Mouse (Mus musculus): Measurements from ENCODE around the gene Fos. TPM values are rescaled to one million over a fixed set of nuclear protein-coding genes. Genes with fewer than 3 reads are reported as not detected.

The Fos gene
- polyA plus RNA-seq, 1 experiment from 2014 or later = 4.9 TPM

DNA sequence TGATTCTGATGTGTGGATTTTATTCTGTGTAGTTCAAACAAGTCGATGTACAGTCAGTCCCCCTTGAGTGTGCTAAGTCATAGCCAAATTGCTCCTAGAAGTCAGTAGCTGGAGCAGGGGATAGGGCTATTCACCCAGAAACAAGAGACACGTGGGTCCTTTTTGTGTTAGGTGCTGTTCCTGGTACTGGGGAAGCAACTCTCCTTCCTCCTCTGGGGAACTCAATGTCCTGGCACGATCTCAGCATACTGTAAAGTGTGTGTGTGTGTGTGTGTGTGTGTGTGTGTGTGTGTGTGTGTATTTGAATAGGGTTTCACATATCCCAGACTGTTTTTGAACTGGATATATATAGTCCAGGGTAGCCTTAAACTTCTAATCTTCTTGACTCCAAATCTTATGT is 8.8 kb upstream of the Fos start:
- Histone ChIP-seq H3K36me3 (no peaks in the 10 kb centered on the region), H3K4me3 (replicated peaks) (no peak overlapping the region), H3K4me2 (replicated peaks) (no peak overlapping the region), H3K9me3 (no peaks in the 10 kb centered on the region), H3K4me1 (replicated peaks) (peaks cover 17% of the 10 kb centered on the region), H3K27ac (no peak overlapping the region), H3K9ac (no peak overlapping the region), H3K27me3 (replicated peaks) (no peaks in the 10 kb centered on the region)
- WGBS = 66% methylated on average over 3 of the region's 3 CpGs
- no peak for ATAC-seq

GRCm38 (mm10) chr12:85467854-85468253 is 5.8 kb upstream of the Fos start:
- Histone ChIP-seq H3K4me1 (replicated peaks) (peaks cover 21% of the 10 kb centered on the region), H3K9ac (no peak overlapping the region), H3K27me3 (replicated peaks) (no peaks in the 10 kb centered on the region), H3K4me2 (replicated peaks) (no peak overlapping the region), H3K9me3 (no peaks in the 10 kb centered on the region), H3K36me3 (no peaks in the 10 kb centered on the region), H3K27ac (no peak overlapping the region), H3K4me3 (replicated peaks) (no peak overlapping the region)
- no peak for ATAC-seq
- 68% methylated on average over 14 of the region's 14 CpGs for WGBS

- Histone ChIP-seq H3K9me3 (no peaks in the 10 kb centered on the region), H3K36me3 (no peaks in the 10 kb centered on the region), H3K4me1 (replicated peaks) (peaks cover 23% of the 10 kb centered on the region), H3K9ac (no peak overlapping the region), H3K27ac (0 out of 2 replicates have a peak overlapping the region, but pooled peaks have one; percentile 9), H3K4me2 (replicated peaks) (no peak overlapping the region), H3K4me3 (replicated peaks) (no peak overlapping the region), H3K27me3 (replicated peaks) (no peaks in the 10 kb centered on the region)
- WGBS = 80% methylated on average over 12 of the region's 12 CpGs
- no peak for ATAC-seq
Measured at GRCm38 (mm10) chr12:85468666-85469065, 5.0 kb upstream of the Fos start.

DNA sequence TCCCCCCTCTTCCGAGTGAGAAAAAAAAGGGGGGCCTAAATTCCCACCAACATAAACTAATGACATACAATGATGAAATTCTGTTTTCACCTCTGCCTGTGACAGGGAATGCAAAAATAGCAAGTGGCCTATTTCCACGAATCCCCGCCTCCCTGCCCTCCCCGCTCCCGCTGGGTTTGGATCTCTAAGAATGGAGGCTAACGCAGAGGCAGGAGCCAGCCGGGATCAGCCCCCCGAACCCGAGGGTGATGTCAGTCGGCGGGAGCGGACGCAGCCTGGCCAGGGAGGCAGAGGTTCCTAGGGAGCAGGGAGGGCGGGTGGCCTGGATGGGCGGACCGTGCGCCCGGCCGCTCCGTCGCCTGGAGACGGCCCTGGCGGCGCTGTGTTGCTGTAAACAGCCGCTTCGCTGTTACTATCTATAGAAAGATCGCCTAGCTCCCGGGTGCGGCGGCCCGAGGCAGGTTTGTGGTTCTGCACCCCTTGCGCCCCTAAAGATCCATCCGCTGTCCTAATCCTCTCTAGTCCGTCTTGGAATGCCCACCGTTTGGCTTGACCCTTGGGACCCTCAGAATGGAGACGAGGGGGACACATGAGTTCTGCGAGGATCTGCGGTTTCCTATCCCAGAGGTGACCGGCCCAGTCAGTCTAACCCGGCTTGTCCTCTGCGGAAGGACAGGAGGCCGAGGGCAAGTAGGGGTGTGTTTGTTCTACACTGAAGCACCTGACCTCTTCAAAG is 1.6 kb upstream of the Fos start:
- peaks cover 37% of the 10 kb centered on the region for H3K4me1 ChIP-seq (replicated peaks)
- H3K36me3 ChIP-seq = no peaks in the 10 kb centered on the region
- peak overlapping the region; percentile 58 for H3K4me3 ChIP-seq (replicated peaks)
- WGBS = under 1% methylated on average over 42 of the region's 42 CpGs
- H3K9me3 ChIP-seq = no peaks in the 10 kb centered on the region
- H3K4me2 ChIP-seq (replicated peaks) = peak overlapping the region; percentile 99
- ATAC-seq = peak; percentile 67
- peak overlapping the region; percentile 81 for H3K27ac ChIP-seq
- peak overlapping the region; percentile 39 for H3K9ac ChIP-seq
- peaks cover 9% of the 10 kb centered on the region for H3K27me3 ChIP-seq (replicated peaks)

DNA sequence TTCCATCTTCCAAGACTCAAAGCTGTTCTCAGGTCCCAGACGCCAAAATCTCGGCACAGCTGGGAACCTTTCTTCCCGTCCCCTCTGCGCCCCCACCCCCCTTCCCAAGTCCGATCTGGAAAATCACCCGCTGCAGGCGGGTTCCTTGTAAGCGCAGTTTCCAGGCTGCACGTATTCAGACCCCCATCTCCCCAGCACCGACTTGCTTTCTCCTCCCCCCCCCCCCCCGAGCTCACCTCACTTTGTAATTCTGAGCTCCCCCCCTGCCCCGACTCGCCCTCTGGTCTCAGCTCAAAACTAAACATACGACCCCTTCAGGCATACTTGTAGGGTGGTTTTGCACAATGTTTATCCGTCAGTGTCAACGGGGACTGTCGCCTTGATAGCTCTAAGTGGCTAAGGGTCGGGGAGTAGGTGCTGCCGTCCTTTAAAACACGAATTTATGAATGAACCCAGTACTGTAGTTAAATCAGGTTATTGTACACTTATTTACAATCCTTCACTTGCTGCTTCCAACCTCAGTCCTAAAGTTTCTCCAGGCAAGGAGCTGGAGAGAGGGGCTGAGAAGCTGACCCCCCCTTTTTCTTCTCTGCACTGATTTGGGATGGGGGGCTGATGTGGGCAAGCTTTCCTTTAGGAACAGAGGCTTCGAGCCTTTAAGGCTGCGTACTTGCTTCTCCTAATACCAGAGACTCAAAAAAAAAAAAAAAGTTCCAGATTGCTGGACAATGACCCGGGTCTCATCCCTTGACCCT is 857 bp upstream of the Fos start:
- under 1% methylated on average over 22 of the region's 23 CpGs for WGBS
- peak overlapping the region; percentile 52 for H3K9ac ChIP-seq
- ATAC-seq = peak; percentile 2

GRCm38 (mm10) chr12:85474298-85475231 is 875 bp downstream of the Fos start:
- ATAC-seq = peak; percentile 30
- H3K27me3 ChIP-seq (replicated peaks) = peaks cover 9% of the 10 kb centered on the region
- WGBS = under 1% methylated on average over 49 of the region's 49 CpGs

More for the DNA sequence above, 857 bp upstream of the Fos start:
- peaks cover 9% of the 10 kb centered on the region for H3K27me3 ChIP-seq (replicated peaks)
- no peaks in the 10 kb centered on the region for H3K9me3 ChIP-seq
- H3K4me2 ChIP-seq (replicated peaks) = peak overlapping the region; percentile 99
- peaks cover 32% of the 10 kb centered on the region for H3K4me1 ChIP-seq (replicated peaks)
- no peaks in the 10 kb centered on the region for H3K36me3 ChIP-seq
- H3K27ac ChIP-seq = peak overlapping the region; percentile 81
- peak overlapping the region; percentile 58 for H3K4me3 ChIP-seq (replicated peaks)

DNA sequence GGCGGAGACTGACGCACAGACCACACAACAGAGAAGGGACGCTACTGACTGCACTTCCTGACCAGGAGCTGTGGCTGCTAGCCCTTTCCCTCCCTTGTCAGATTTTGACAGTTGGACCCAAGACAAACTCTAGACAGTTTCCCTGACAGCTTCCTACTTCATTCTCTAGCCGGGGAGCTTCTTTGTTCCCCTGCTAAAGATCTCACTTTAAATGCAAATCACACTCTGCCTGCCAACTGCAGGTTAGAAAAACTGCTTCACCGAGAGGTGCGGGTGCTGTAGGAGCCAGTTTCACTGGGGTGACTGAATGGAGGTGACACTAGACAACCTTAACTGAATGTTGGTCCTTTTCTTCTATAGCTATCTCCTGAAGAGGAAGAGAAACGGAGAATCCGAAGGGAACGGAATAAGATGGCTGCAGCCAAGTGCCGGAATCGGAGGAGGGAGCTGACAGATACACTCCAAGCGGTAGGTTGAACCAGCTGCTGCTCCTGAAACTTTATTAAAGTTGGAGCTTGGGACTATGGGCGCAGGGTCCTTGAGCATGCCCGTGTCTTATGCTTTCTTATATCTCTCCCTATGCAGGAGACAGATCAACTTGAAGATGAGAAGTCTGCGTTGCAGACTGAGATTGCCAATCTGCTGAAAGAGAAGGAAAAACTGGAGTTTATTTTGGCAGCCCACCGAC is 1.7 kb downstream of the Fos start:
- Histone ChIP-seq H3K27ac (no peak overlapping the region), H3K27me3 (replicated peaks) (peaks cover 9% of the 10 kb centered on the region), H3K4me1 (replicated peaks) (peaks cover 32% of the 10 kb centered on the region), H3K9ac (peak overlapping the region; percentile 52; the same call in 1 of the 2 replicates), H3K4me3 (replicated peaks) (peak overlapping the region; percentile 58), H3K9me3 (no peaks in the 10 kb centered on the region), H3K4me2 (replicated peaks) (peak overlapping the region; percentile 99), H3K36me3 (no peaks in the 10 kb centered on the region)
- WGBS = 21% methylated on average over 14 of the region's 16 CpGs
- ATAC-seq = no peak

More at GRCm38 (mm10) chr12:85474298-85475231, 875 bp downstream of the Fos start:
- Histone ChIP-seq H3K4me1 (replicated peaks) (peaks cover 32% of the 10 kb centered on the region), H3K9me3 (no peaks in the 10 kb centered on the region), H3K4me2 (replicated peaks) (peak overlapping the region; percentile 99), H3K4me3 (replicated peaks) (peak overlapping the region; percentile 58), H3K36me3 (no peaks in the 10 kb centered on the region), H3K27ac (peak overlapping the region; percentile 46), H3K9ac (peak overlapping the region; percentile 52)

DNA sequence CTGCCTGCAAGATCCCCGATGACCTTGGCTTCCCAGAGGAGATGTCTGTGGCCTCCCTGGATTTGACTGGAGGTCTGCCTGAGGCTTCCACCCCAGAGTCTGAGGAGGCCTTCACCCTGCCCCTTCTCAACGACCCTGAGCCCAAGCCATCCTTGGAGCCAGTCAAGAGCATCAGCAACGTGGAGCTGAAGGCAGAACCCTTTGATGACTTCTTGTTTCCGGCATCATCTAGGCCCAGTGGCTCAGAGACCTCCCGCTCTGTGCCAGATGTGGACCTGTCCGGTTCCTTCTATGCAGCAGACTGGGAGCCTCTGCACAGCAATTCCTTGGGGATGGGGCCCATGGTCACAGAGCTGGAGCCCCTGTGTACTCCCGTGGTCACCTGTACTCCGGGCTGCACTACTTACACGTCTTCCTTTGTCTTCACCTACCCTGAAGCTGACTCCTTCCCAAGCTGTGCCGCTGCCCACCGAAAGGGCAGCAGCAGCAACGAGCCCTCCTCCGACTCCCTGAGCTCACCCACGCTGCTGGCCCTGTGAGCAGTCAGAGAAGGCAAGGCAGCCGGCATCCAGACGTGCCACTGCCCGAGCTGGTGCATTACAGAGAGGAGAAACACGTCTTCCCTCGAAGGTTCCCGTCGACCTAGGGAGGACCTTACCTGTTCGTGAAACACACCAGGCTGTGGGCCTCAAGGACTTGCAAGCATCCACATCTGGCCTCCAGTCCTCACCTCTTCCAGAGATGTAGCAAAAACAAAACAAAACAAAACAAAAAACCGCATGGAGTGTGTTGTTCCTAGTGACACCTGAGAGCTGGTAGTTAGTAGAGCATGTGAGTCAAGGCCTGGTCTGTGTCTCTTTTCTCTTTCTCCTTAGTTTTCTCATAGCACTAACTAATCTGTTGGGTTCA is 2.5 kb downstream of the Fos start:
- 67% methylated on average over 23 of the region's 23 CpGs for WGBS
- H3K36me3 ChIP-seq = no peaks in the 10 kb centered on the region
- no peak overlapping the region for H3K4me3 ChIP-seq (replicated peaks)
- H3K27ac ChIP-seq = no peak overlapping the region
- H3K4me1 ChIP-seq (replicated peaks) = peaks cover 31% of the 10 kb centered on the region
- H3K27me3 ChIP-seq (replicated peaks) = peaks cover 9% of the 10 kb centered on the region
- 0 out of 2 replicates have a peak overlapping the region, but pooled peaks have one; percentile 17 for H3K4me2 ChIP-seq (replicated peaks)
- no peaks in the 10 kb centered on the region for H3K9me3 ChIP-seq
- H3K9ac ChIP-seq = no peak overlapping the region
- no peak for ATAC-seq

DNA sequence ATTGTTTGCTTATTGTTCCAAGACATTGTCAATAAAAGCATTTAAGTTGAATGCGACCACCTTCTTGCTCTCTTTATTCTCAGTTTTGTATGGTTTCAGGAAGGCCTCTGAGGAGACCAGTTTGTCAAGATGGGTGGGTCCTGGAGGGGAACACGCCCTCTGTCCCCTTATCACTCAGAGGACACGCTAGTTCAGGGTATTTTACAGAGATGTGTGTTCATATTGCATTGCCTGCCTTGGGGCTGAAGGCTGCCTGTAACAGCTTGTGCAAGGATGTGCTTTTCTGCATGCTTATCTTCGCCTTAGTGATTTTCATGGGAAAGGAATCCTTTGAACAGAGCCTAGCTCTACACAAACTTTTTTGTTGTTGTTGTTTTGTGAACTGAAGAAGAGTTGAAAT is 3.5 kb downstream of the Fos start:
- Histone ChIP-seq H3K36me3 (no peaks in the 10 kb centered on the region), H3K4me3 (replicated peaks) (no peak overlapping the region), H3K4me2 (replicated peaks) (no peak overlapping the region), H3K27ac (no peak overlapping the region), H3K9me3 (no peaks in the 10 kb centered on the region), H3K27me3 (replicated peaks) (peaks cover 9% of the 10 kb centered on the region), H3K4me1 (replicated peaks) (peaks cover 22% of the 10 kb centered on the region), H3K9ac (no peak overlapping the region)
- no peak for ATAC-seq
- WGBS = 72% methylated on average over 4 of the region's 4 CpGs

DNA sequence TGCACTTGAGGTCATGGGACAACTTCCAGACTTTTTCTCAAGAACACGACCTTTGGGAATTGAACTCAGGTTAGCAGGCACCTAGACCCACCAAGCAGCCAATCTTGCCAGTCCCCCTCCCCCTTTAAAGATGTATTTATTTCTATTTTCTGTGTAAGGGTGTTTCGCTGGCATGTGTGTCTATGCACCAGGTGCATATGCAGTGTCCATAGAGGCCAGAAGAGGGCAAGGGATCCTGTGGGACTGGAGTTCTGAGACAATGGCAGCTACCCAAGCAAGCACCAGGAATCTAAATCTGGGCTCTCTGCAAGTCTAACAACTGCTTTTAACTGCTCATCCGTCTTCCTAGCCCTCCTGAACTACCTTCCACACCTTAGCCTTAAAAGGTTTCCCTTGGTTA is 4.1 kb downstream of the Fos start:
- Histone ChIP-seq H3K36me3 (no peaks in the 10 kb centered on the region), H3K9me3 (no peaks in the 10 kb centered on the region), H3K4me3 (replicated peaks) (no peak overlapping the region), H3K9ac (no peak overlapping the region), H3K4me2 (replicated peaks) (no peak overlapping the region), H3K4me1 (replicated peaks) (peaks cover 18% of the 10 kb centered on the region), H3K27me3 (replicated peaks) (peaks cover 9% of the 10 kb centered on the region), H3K27ac (no peak overlapping the region)
- 75% methylated on average over 3 of the region's 3 CpGs for WGBS
- no peak for ATAC-seq

DNA sequence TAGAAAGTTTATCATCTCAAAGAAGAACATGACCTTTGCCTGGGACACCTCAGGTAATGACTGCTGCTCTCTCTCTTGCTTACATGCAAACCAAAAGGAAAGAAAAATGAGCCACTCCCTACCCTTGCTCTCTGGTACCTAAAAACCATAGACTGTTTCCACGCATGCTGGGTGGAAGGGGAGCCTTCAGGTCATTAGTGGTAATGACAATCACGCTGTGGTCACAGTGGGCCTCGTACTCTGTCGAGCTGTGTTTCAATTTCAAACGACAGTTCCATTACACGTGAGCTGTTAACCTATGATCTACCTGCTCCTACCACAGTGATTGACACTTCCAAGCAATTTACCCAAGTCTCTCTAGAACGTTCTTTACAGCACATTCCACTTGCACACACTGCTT is 5.0 kb downstream of the Fos start:
- 70% methylated on average over 7 of the region's 7 CpGs for WGBS
- no peak for ATAC-seq

More for the DNA sequence above, 5.0 kb downstream of the Fos start:
- no peak overlapping the region for H3K4me2 ChIP-seq (replicated peaks)
- no peaks in the 10 kb centered on the region for H3K36me3 ChIP-seq
- no peak overlapping the region for H3K4me3 ChIP-seq (replicated peaks)
- peaks cover 15% of the 10 kb centered on the region for H3K4me1 ChIP-seq (replicated peaks)
- H3K9ac ChIP-seq = no peak overlapping the region
- no peaks in the 10 kb centered on the region for H3K9me3 ChIP-seq
- H3K27ac ChIP-seq = no peak overlapping the region
- peaks cover 9% of the 10 kb centered on the region for H3K27me3 ChIP-seq (replicated peaks)
